Comparison of ENCODE assay signal across 15 mouse cellular contexts in genomic region chr1:89735146-89735545, GRCm38 (mm10).
"Had no signal": no experiment of that assay in that cellular context is flagged by ENCODE, and none has a peak within 500 bp of the region (broad histone marks: within the 10 kb centered on the region; RNA-seq: fewer than 3 reads in every experiment).

No protein-coding gene starts in this region.

- H3K27ac ChIP-seq: kidney, embryonic 15.5 days; left cerebral cortex, adult 2 months; limb, embryonic 15.5 days; liver, embryonic 12.5 days; midbrain, embryonic 12.5 days; neural tube, embryonic 12.5 days; stomach, embryonic 15.5 days had no signal

- H3K27me3 ChIP-seq: limb, embryonic 15.5 days; liver, embryonic 12.5 days; neural tube, embryonic 12.5 days; stomach, embryonic 15.5 days had no signal

- ATAC-seq: liver, embryonic 12.5 days had no signal

- H3K9ac ChIP-seq: kidney, embryonic 15.5 days; limb, embryonic 15.5 days; liver, embryonic 12.5 days; lung, embryonic 14.5 days; midbrain, embryonic 12.5 days; neural tube, embryonic 12.5 days; stomach, embryonic 15.5 days had no signal

- DNase-seq: kidney, postnatal 14 days; lung, embryonic 14.5 days; lung, postnatal 10 days; lung, postnatal 4 days; right cerebral cortex, postnatal 14 days; thymus, adult 2 months; thymus, postnatal 25 days had no signal

- H3K4me1 ChIP-seq: liver, embryonic 12.5 days; stomach, embryonic 15.5 days had no signal

- H3K4me3 ChIP-seq: kidney, embryonic 15.5 days; left cerebral cortex, adult 2 months; limb, embryonic 15.5 days; liver, embryonic 12.5 days; midbrain, embryonic 12.5 days; myocyte; neural tube, embryonic 12.5 days; stomach, embryonic 15.5 days had no signal

- H3K36me3 ChIP-seq: kidney, embryonic 15.5 days; limb, embryonic 15.5 days; liver, embryonic 12.5 days; stomach, embryonic 15.5 days had no signal

- H3K9me3 ChIP-seq: kidney, embryonic 15.5 days; limb, embryonic 15.5 days; liver, embryonic 12.5 days; midbrain, embryonic 12.5 days; neural tube, embryonic 12.5 days; stomach, embryonic 15.5 days had no signal

- H3K4me2 ChIP-seq: kidney, embryonic 15.5 days; limb, embryonic 15.5 days; liver, embryonic 12.5 days; lung, embryonic 14.5 days; midbrain, embryonic 12.5 days; neural tube, embryonic 12.5 days; stomach, embryonic 15.5 days had no signal
